Mouse (Mus musculus) hindbrain, embryonic 12.5 days (tissue): ENCODE measurements at regions not wholly inside any gene's neighbourhood (a gene's known extent, or its start where the extent isn't known, plus 50 kb on each side); places are given as distances from the start of the nearest gene placed in this dataset.

ENCODE experiments used
- ATAC-seq: fragments of 200-750 bp; cut with Nextera tagmentation; 2 replicates; pipeline ENCODE4 v1.8.0; 2017; ENCODE audit warnings: moderate TSS enrichment; ENCODE audit not compliant: low FRiP score
- H3K27ac ChIP-seq: fragments of 300-500 bp; sonication (generic); 2 replicates; pipeline ENCODE4 v1.5.1; 2016; ENCODE audit warnings: mild to moderate bottlenecking
- H3K27me3 ChIP-seq: fragments of 300-500 bp; sonication (generic); 2 replicates; pipeline ENCODE4 v1.6.1; 2016; ENCODE audit warnings: mild to moderate bottlenecking
- H3K36me3 ChIP-seq: fragments of 300-500 bp; sonication (generic); 2 replicates; pipeline ENCODE4 v1.6.1; 2016; ENCODE audit warnings: mild to moderate bottlenecking
- H3K4me1 ChIP-seq: fragments of 300-500 bp; sonication (generic); 2 replicates; pipeline ENCODE4 v1.6.1; 2016
- H3K4me2 ChIP-seq: fragments of 300-500 bp; sonication (generic); replicated peaks from 2 replicates; pipeline ENCODE4 v1.6.1; 2016; ENCODE audit warnings: mild to moderate bottlenecking
- H3K4me3 ChIP-seq: fragments of 300-500 bp; sonication (generic); 2 replicates; pipeline ENCODE4 v1.5.1; 2016; ENCODE audit warnings: mild to moderate bottlenecking
- H3K9ac ChIP-seq: fragments of 300-500 bp; sonication (generic); 2 replicates; pipeline ENCODE4 v1.6.1; 2016; ENCODE audit warnings: mild to moderate bottlenecking, moderate library complexity
- H3K9me3 ChIP-seq: fragments of 300-500 bp; sonication (generic); replicated peaks from 2 replicates; pipeline ENCODE4 v1.6.1; 2016; ENCODE audit warnings: mild to moderate bottlenecking
- WGBS: fragments of 180-500 bp; shearing (Covaris S2); methylation state at CpG from one replicate; pipeline ENCODE4 v1.1.7; 2016; 5-methylcytosine and 5-hydroxymethylcytosine counted together

- H3K4me3 ChIP-seq = no peak overlapping the region
- no peak overlapping the region for H3K9ac ChIP-seq
- no peak for ATAC-seq
- H3K9me3 ChIP-seq = no peaks in the 10 kb centered on the region
- no peaks in the 10 kb centered on the region for H3K4me1 ChIP-seq
- no peaks in the 10 kb centered on the region for H3K36me3 ChIP-seq
- no peaks in the 10 kb centered on the region for H3K27me3 ChIP-seq
- WGBS = 82% methylated on average over 7 of the region's 7 CpGs
- H3K4me2 ChIP-seq = no peak overlapping the region
- H3K27ac ChIP-seq = no peak overlapping the region
Observed at GRCm38 (mm10) chr7:90061701-90062100, 68.3 kb upstream of the Picalm start.

- Histone ChIP-seq H3K9me3 (no peaks in the 10 kb centered on the region), H3K4me2 (no peak overlapping the region), H3K4me1 (no peaks in the 10 kb centered on the region; the same call in 1 of the 2 replicates), H3K27me3 (no peaks in the 10 kb centered on the region), H3K27ac (no peak overlapping the region), H3K36me3 (no peaks in the 10 kb centered on the region), H3K4me3 (no peak overlapping the region), H3K9ac (no peak overlapping the region)
- ATAC-seq = no peak
- WGBS = 86% methylated on average over 9 of the region's 9 CpGs
Observed at GRCm38 (mm10) chr7:90062874-90063273, 67.1 kb upstream of the Picalm start.

- WGBS = 88% methylated on average over 1 of the region's 1 CpGs
- ATAC-seq = no peak
- H3K4me3 ChIP-seq = no peak overlapping the region
- no peak overlapping the region for H3K9ac ChIP-seq
- H3K36me3 ChIP-seq = no peaks in the 10 kb centered on the region
- H3K4me1 ChIP-seq = peaks cover 3% of the 10 kb centered on the region; the same call in 1 of the 2 replicates
- H3K27me3 ChIP-seq = no peaks in the 10 kb centered on the region
- H3K9me3 ChIP-seq = no peaks in the 10 kb centered on the region
- no peak overlapping the region for H3K4me2 ChIP-seq
- no peak overlapping the region for H3K27ac ChIP-seq
Observed at GRCm38 (mm10) chr7:90064198-90064597, 65.8 kb upstream of the Picalm start.

- Histone ChIP-seq H3K27me3 (no peaks in the 10 kb centered on the region), H3K4me1 (peaks cover 3% of the 10 kb centered on the region; the same call in 1 of the 2 replicates), H3K9ac (no peak overlapping the region), H3K9me3 (no peaks in the 10 kb centered on the region), H3K4me2 (no peak overlapping the region), H3K4me3 (no peak overlapping the region), H3K27ac (no peak overlapping the region), H3K36me3 (no peaks in the 10 kb centered on the region)
- 86% methylated on average over 9 of the region's 9 CpGs for WGBS
- ATAC-seq = no peak
Observed at GRCm38 (mm10) chr7:90065269-90065955, 64.6 kb upstream of the Picalm start.

- H3K27ac ChIP-seq = no peak overlapping the region
- H3K9ac ChIP-seq = no peak overlapping the region
- 88% methylated on average over 5 of the region's 5 CpGs for WGBS
- H3K4me3 ChIP-seq = no peak overlapping the region
- no peak for ATAC-seq
- H3K4me1 ChIP-seq = peaks cover 3% of the 10 kb centered on the region; the same call in 1 of the 2 replicates
- H3K4me2 ChIP-seq = no peak overlapping the region
- no peaks in the 10 kb centered on the region for H3K27me3 ChIP-seq
- H3K36me3 ChIP-seq = no peaks in the 10 kb centered on the region
- no peaks in the 10 kb centered on the region for H3K9me3 ChIP-seq
Observed at GRCm38 (mm10) chr7:90066275-90066674, 63.7 kb upstream of the Picalm start.

GRCm38 (mm10) chr7:90067961-90068665 is 61.9 kb upstream of the Picalm start:
- no peak for ATAC-seq
- H3K9ac ChIP-seq = no peak overlapping the region
- no peak overlapping the region for H3K27ac ChIP-seq
- peaks cover 3% of the 10 kb centered on the region; the same call in 1 of the 2 replicates for H3K4me1 ChIP-seq
- no peaks in the 10 kb centered on the region for H3K27me3 ChIP-seq
- H3K36me3 ChIP-seq = no peaks in the 10 kb centered on the region
- no peak overlapping the region for H3K4me2 ChIP-seq
- H3K9me3 ChIP-seq = no peaks in the 10 kb centered on the region
- H3K4me3 ChIP-seq = no peak overlapping the region
- 84% methylated on average over 3 of the region's 3 CpGs for WGBS

- no peaks in the 10 kb centered on the region for H3K9me3 ChIP-seq
- H3K27ac ChIP-seq = no peak overlapping the region
- no peak overlapping the region for H3K9ac ChIP-seq
- no peak for ATAC-seq
- H3K4me1 ChIP-seq = peaks cover 3% of the 10 kb centered on the region; the same call in 1 of the 2 replicates
- H3K27me3 ChIP-seq = no peaks in the 10 kb centered on the region
- no peaks in the 10 kb centered on the region for H3K36me3 ChIP-seq
- H3K4me2 ChIP-seq = no peak overlapping the region
- WGBS = 71% methylated on average over 7 of the region's 7 CpGs
- H3K4me3 ChIP-seq = no peak overlapping the region
Observed at GRCm38 (mm10) chr7:90070267-90070666, 59.7 kb upstream of the Picalm start.

GRCm38 (mm10) chr7:90073865-90074264 is 56.1 kb upstream of the Picalm start:
- H3K4me1 ChIP-seq = no peaks in the 10 kb centered on the region
- 90% methylated on average over 5 of the region's 5 CpGs for WGBS
- no peak for ATAC-seq
- H3K27me3 ChIP-seq = no peaks in the 10 kb centered on the region
- no peak overlapping the region for H3K27ac ChIP-seq
- H3K4me3 ChIP-seq = no peak overlapping the region
- no peak overlapping the region for H3K4me2 ChIP-seq
- H3K9ac ChIP-seq = no peak overlapping the region
- H3K9me3 ChIP-seq = no peaks in the 10 kb centered on the region
- H3K36me3 ChIP-seq = no peaks in the 10 kb centered on the region

GRCm38 (mm10) chr7:90074592-90074991 is 55.4 kb upstream of the Picalm start:
- H3K27ac ChIP-seq = no peak overlapping the region
- no peak overlapping the region for H3K9ac ChIP-seq
- no peaks in the 10 kb centered on the region for H3K27me3 ChIP-seq
- no peak for ATAC-seq
- 71% methylated on average over 2 of the region's 2 CpGs for WGBS
- no peaks in the 10 kb centered on the region for H3K4me1 ChIP-seq
- no peak overlapping the region for H3K4me3 ChIP-seq
- no peaks in the 10 kb centered on the region for H3K9me3 ChIP-seq
- no peaks in the 10 kb centered on the region for H3K36me3 ChIP-seq
- H3K4me2 ChIP-seq = no peak overlapping the region

GRCm38 (mm10) chr7:90077565-90077964 is 52.4 kb upstream of the Picalm start:
- H3K4me1 ChIP-seq = no peaks in the 10 kb centered on the region

GRCm38 (mm10) chr7:90080083-90080772 is 49.8 kb upstream of the Picalm start:
- Histone ChIP-seq H3K9ac (no peak overlapping the region), H3K27me3 (no peaks in the 10 kb centered on the region), H3K27ac (no peak overlapping the region), H3K4me1 (no peaks in the 10 kb centered on the region), H3K4me3 (no peak overlapping the region), H3K36me3 (no peaks in the 10 kb centered on the region), H3K9me3 (no peaks in the 10 kb centered on the region), H3K4me2 (no peak overlapping the region)
- ATAC-seq = no peak
- 72% methylated on average over 7 of the region's 7 CpGs for WGBS

More at GRCm38 (mm10) chr7:90077565-90077964, 52.4 kb upstream of the Picalm start:
- H3K36me3 ChIP-seq = no peaks in the 10 kb centered on the region
- no peaks in the 10 kb centered on the region for H3K27me3 ChIP-seq
- WGBS = 84% methylated on average over 2 of the region's 2 CpGs
- no peak overlapping the region for H3K9ac ChIP-seq
- no peak for ATAC-seq
- no peak overlapping the region for H3K4me3 ChIP-seq
- no peak overlapping the region for H3K4me2 ChIP-seq
- no peak overlapping the region for H3K27ac ChIP-seq
- no peaks in the 10 kb centered on the region for H3K9me3 ChIP-seq
